Mouse (Mus musculus) liver, adult 2 months (tissue): ENCODE measurements around the gene Etv4. TPM values are rescaled to one million over a fixed set of nuclear protein-coding genes. Genes with fewer than 3 reads are reported as not detected.

Experiments used
- DNase-seq: peaks from one replicate; pipeline ENCODE4 v3.0.0-alpha.2; 2011; ENCODE audit warnings: low read depth, low spot score; ENCODE audit errors: extremely low read depth
- H3K27ac ChIP-seq: fragments of 200-500 bp; replicated peaks from 2 replicates; pipeline ENCODE4 v1.5.1; 2012; ENCODE audit warnings: low read depth, mild to moderate bottlenecking, control low read depth, inconsistent platforms, low read length; ENCODE audit not compliant: insufficient read depth
- H3K27me3 ChIP-seq: fragments of 200-500 bp; 2 replicates; pipeline ENCODE4 v1.6.1; 2012; ENCODE audit warnings: mild to moderate bottlenecking, moderate library complexity, low read length, inconsistent platforms; ENCODE audit not compliant: control insufficient read depth, insufficient read depth
- H3K36me3 ChIP-seq: fragments of 200-500 bp; 2 replicates; pipeline ENCODE4 v1.6.1; 2012; ENCODE audit warnings: low read length, inconsistent platforms; ENCODE audit not compliant: control insufficient read depth, insufficient read depth
- H3K4me1 ChIP-seq: fragments of 200-500 bp; 2 replicates; pipeline ENCODE4 v1.6.1; 2011; ENCODE audit warnings: low read length; ENCODE audit not compliant: control insufficient read depth, insufficient read depth
- H3K4me3 ChIP-seq: fragments of 200-500 bp; 2 replicates; pipeline ENCODE4 v1.5.1; 2011; ENCODE audit warnings: low read depth, mild to moderate bottlenecking, control low read depth, low read length, moderate library complexity; ENCODE audit not compliant: insufficient read depth
- H3K79me2 ChIP-seq: fragments of 200-500 bp; 2 replicates; pipeline ENCODE4 v1.6.1; 2012; ENCODE audit warnings: inconsistent platforms, mild to moderate bottlenecking, low read length, moderate library complexity; ENCODE audit not compliant: control insufficient read depth, insufficient read depth
- H3K9ac ChIP-seq: fragments of 200-500 bp; 2 replicates; pipeline ENCODE4 v1.6.1; 2012; ENCODE audit warnings: low read depth, mild to moderate bottlenecking, control low read depth, inconsistent platforms, low read length
- CTCF ChIP-seq: fragments of 200-500 bp; IDR thresholded peaks from 2 replicates; pipeline ENCODE4 v1.5.1; 2011; ENCODE audit warnings: low read depth, low read length, control low read depth
- POLR2A ChIP-seq: fragments of 200-500 bp; IDR thresholded peaks from 2 replicates; pipeline ENCODE4 v1.6.1; 2011; ENCODE audit warnings: low read length, control low read depth; ENCODE audit not compliant: insufficient read depth; ENCODE audit errors: extremely low read depth
- WGBS: fragments of 180-500 bp; shearing (Covaris S2); methylation state at CpG from one replicate; pipeline ENCODE4 v1.1.7; 2018; 5-methylcytosine and 5-hydroxymethylcytosine counted together
- polyA plus RNA-seq: library from polyadenylated mRNA; depleted of rRNA; stranded (reverse); fragments of >200 nt; gene quantifications from 2 replicates; pipeline ENCODE4 v1.2.3, GENCODE M21; 2012
- total RNA-seq: library from RNA; depleted of rRNA; stranded (reverse); fragments of >200 nt; gene quantifications from 2 replicates; pipeline ENCODE4 v1.2.3, GENCODE M21; 2014

The Etv4 gene
- total and polyA plus RNA-seq, 2 experiments = 0.17 to 0.18 TPM

GRCm38 (mm10) chr11:101758431-101758830 lies 26.7 kb downstream of the Etv4 start:
- DNase-seq = no peak
- Histone ChIP-seq H3K79me2 (no peaks in the 10 kb centered on the region), H3K4me3 (no peak overlapping the region), H3K27me3 (no peaks in the 10 kb centered on the region), H3K4me1 (no peaks in the 10 kb centered on the region), H3K9ac (no peak overlapping the region), H3K27ac (no peak overlapping the region), H3K36me3 (peaks cover 60% of the 10 kb centered on the region)
- 85% methylated on average over 5 of the region's 5 CpGs for WGBS
- no peak for TF ChIP-seq CTCF
- no peak for TF ChIP-seq POLR2A

GRCm38 (mm10) chr11:101757366-101757765 lies 27.8 kb downstream of the Etv4 start:
- Histone ChIP-seq H3K4me3 (no peak overlapping the region), H3K36me3 (peaks cover 70% of the 10 kb centered on the region), H3K27ac (no peak overlapping the region), H3K27me3 (no peaks in the 10 kb centered on the region), H3K9ac (no peak overlapping the region), H3K79me2 (no peaks in the 10 kb centered on the region), H3K4me1 (no peaks in the 10 kb centered on the region)
- TF ChIP-seq POLR2A (no peak), CTCF (no peak)
- no peak for DNase-seq
- 90% methylated on average over 8 of the region's 8 CpGs for WGBS

GRCm38 (mm10) chr11:101756616-101757015 lies 28.6 kb downstream of the Etv4 start:
- 75% methylated on average over 8 of the region's 8 CpGs for WGBS

GRCm38 (mm10) chr11:101733596-101733995 lies 51.6 kb downstream of the Etv4 start:
- Histone ChIP-seq H3K27ac (no peak overlapping the region), H3K9ac (peak overlapping the region; percentile 85; the same call in 1 of the 2 replicates), H3K79me2 (peaks cover 7% of the 10 kb centered on the region; the same call in 1 of the 2 replicates), H3K36me3 (peaks cover 31% of the 10 kb centered on the region), H3K4me1 (peaks cover 8% of the 10 kb centered on the region), H3K4me3 (peak overlapping the region; percentile 75), H3K27me3 (no peaks in the 10 kb centered on the region)
- TF ChIP-seq CTCF (no peak), POLR2A (no peak)
- DNase-seq = no peak
- 29% methylated on average over 9 of the region's 9 CpGs for WGBS

More at GRCm38 (mm10) chr11:101756616-101757015, 28.6 kb downstream of the Etv4 start:
- Histone ChIP-seq H3K27me3 (no peaks in the 10 kb centered on the region), H3K79me2 (no peaks in the 10 kb centered on the region), H3K4me1 (no peaks in the 10 kb centered on the region), H3K4me3 (no peak overlapping the region), H3K9ac (no peak overlapping the region), H3K36me3 (peaks cover 75% of the 10 kb centered on the region), H3K27ac (no peak overlapping the region)
- DNase-seq = no peak
- no peak for TF ChIP-seq POLR2A

DNA sequence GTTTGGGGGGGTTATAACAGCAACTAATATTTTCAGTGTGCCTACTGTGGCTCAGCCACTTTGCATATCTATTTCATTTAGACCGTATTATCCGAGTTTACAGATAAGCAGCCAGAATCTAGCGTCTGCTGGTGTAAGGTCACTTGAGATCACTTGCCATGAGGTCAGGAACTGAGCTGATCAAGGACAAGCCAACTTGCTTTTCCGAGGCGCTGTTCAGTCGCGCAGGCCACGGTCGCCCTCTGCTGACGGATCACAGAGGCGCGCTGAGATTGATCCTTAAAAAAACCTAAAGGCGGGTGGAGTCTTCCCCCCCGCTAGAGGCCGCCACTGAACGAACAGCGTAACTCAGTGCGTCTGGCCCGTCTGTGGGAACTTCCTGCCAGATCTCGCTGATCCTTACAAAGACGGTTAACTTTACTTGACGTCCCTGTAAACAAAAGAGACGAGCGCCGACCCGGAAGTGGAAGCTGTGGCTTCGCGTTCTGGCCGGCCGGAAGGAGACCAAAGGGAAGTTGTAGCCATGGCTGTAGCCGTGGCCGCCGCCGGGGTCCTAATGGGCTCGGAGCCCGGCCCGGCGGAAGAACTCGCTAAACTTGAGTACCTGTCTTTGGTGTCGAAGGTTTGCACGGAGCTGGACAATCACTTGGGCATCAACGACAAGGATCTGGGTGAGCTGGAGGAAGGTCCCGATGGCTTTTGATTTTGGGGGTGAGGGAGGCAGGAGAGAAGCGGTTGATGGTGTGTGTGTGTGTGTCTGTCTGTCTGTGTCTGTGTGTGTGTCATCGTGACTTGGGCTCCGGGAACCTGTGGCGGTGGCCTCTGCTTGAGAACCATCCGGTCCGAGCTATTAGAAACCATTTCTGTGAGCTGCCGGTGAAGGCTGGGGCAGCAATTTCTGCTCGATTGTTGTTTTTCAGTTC lies 52.4 kb downstream of the Etv4 start, which contains the start of gene Dhx8:
TSS of gene Dhx8 (plus strand) at position 402 of the 923 bp plus-strand sequence.
- peaks cover 7% of the 10 kb centered on the region; the same call in 1 of the 2 replicates for H3K79me2 ChIP-seq
- under 1% methylated on average over 51 of the region's 51 CpGs for WGBS

More for the DNA sequence above, 52.4 kb downstream of the Etv4 start, which contains the start of gene Dhx8:
- peak within 1 kb of the TSS; percentile 63 for H3K27ac ChIP-seq
- H3K9ac ChIP-seq = peak within 1 kb of the TSS; percentile 85
- no peaks in the 10 kb centered on the region for H3K27me3 ChIP-seq
- peaks cover 8% of the 10 kb centered on the region for H3K4me1 ChIP-seq
- H3K36me3 ChIP-seq = peaks cover 24% of the 10 kb centered on the region
- DNase-seq = peak; percentile 97
- TF ChIP-seq POLR2A = peak; percentile 51; the same call in 1 of the 2 replicates
- TF ChIP-seq CTCF = peak; percentile 98
- peak within 1 kb of the TSS; percentile 75 for H3K4me3 ChIP-seq
